Mouse (Mus musculus) R1 (cell line): ENCODE data around the gene Atg16l2.

ENCODE experiments used
- DNase-seq: peaks from one replicate; pipeline ENCODE4 v3.0.0-alpha.2; 2018; ENCODE audit warnings: low read depth, low spot score

Gene Atg16l2

GRCm38 (mm10) chr7:101223501-101223900, 78.5 kb downstream of the Atg16l2 start:
- DNase-seq, result no peak

- no peak for DNase-seq
Measured at GRCm38 (mm10) chr7:101216724-101217123, 85.3 kb downstream of the Atg16l2 start.

DNA sequence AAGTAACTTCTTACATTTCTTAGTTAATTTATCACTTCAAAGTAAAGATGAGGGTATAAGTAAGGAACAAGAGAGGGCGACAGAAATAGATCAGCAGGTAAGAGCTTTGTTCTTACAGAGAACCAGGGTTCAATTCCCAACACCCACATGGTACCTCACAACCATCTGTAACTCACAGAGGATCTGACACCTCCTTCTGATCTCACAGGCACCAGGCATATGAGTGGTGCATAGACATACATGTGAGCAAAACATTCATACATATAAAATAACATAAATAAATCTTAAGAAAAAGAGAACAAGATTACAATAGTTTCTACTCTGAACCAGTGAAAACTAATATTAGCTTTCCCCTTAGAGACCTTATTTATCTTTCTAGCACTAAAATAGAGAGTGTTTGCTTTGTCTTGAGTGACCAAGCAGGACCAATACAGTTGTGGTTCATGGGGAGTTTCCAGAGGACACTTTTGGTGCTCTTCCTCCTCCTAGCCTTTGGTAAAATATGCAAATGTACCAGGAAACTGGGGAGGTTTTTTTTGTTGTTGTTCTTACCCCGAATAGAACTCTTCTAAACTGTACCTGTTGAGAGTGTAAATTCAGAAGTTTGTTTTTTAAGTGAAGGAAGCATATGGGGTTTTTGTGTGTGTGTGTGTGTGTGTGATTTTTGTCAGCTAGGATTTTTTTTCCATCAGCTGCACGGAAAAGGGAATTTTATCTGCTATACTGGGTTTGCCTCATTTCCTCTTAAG, 88.4 kb downstream of the Atg16l2 start:
- no peak for DNase-seq
